Mouse (Mus musculus) liver, postnatal 0 days (tissue): ENCODE measurements at regions not wholly inside any gene's neighbourhood (a gene's known extent, or its start where the extent isn't known, plus 50 kb on each side); places are given as distances from the start of the nearest gene placed in this dataset.

Experiments
- CTCF ChIP-seq: sonication (generic); IDR thresholded peaks from 2 replicates; pipeline ENCODE4 v1.5.1; 2016; ENCODE audit warnings: antibody characterized with exemption, low read depth
- EP300 ChIP-seq: IDR thresholded peaks from 2 replicates; pipeline ENCODE4 v1.6.1; 2016; ENCODE audit warnings: antibody characterized with exemption, low read depth, mild to moderate bottlenecking

GRCm38 (mm10) chr6:59500818-59501217 lies 74.7 kb upstream of the Gprin3 start:
- TF ChIP-seq CTCF (peak; percentile 34; the same call in 1 of the 2 replicates), EP300 (no peak)
